Mouse (Mus musculus) small intestine, adult 2 months (tissue): ENCODE measurements around the gene Ephb3. TPM values are rescaled to one million over a fixed set of nuclear protein-coding genes. Genes with fewer than 3 reads are reported as not detected.
"Not testable (repeated sequence)": the region's sequence is repeated elsewhere in the genome, so short reads cannot be mapped to it uniquely, and the experiment has no call there.

ENCODE experiments used
- H3K27ac ChIP-seq: fragments of 200-500 bp; 2 replicates; pipeline ENCODE4 v1.5.1; 2012; ENCODE audit warnings: low read depth, low read length, control low read depth, inconsistent platforms; ENCODE audit not compliant: insufficient read depth
- H3K27me3 ChIP-seq: fragments of 200-500 bp; 2 replicates; pipeline ENCODE4 v1.6.1; 2012; ENCODE audit warnings: mild to moderate bottlenecking, moderate library complexity, low read length, inconsistent platforms; ENCODE audit not compliant: control insufficient read depth, insufficient read depth
- H3K36me3 ChIP-seq: fragments of 200-500 bp; 2 replicates; pipeline ENCODE4 v1.6.1; 2012; ENCODE audit warnings: mild to moderate bottlenecking, low read length, control low read depth, inconsistent platforms; ENCODE audit not compliant: control insufficient read depth, insufficient read depth
- H3K4me1 ChIP-seq: fragments of 200-500 bp; 2 replicates; pipeline ENCODE4 v1.6.1; 2012; ENCODE audit warnings: low read length, inconsistent platforms, mixed read lengths; ENCODE audit not compliant: control insufficient read depth, insufficient read depth, insufficient read length
- H3K4me3 ChIP-seq: fragments of 200-500 bp; 2 replicates; pipeline ENCODE4 v1.5.1; 2012; ENCODE audit warnings: low read depth, mild to moderate bottlenecking, control low read depth, inconsistent platforms, low read length, moderate library complexity
- CTCF ChIP-seq: fragments of 200-500 bp; IDR thresholded peaks from 2 replicates; pipeline ENCODE4 v1.5.1; 2012; ENCODE audit warnings: low read depth, mild to moderate bottlenecking, control low read depth, inconsistent platforms, low read length, moderate library complexity, mixed read lengths; ENCODE audit not compliant: insufficient replicate concordance, insufficient read length; ENCODE audit errors: extremely low read depth
- POLR2A ChIP-seq: fragments of 200-500 bp; IDR thresholded peaks from 2 replicates; pipeline ENCODE4 v1.6.1; 2012; ENCODE audit warnings: low read depth, mild to moderate bottlenecking, control low read depth, inconsistent platforms, low read length, moderate library complexity
- WGBS: fragments of 180-500 bp; shearing (Covaris S2); methylation state at CpG from one replicate; pipeline ENCODE4 v1.1.7; 2018; 5-methylcytosine and 5-hydroxymethylcytosine counted together
- polyA plus RNA-seq: library from polyadenylated mRNA; depleted of rRNA; stranded (reverse); fragments of >200 nt; gene quantifications from 2 replicates; pipeline ENCODE4 v1.2.3, GENCODE M21; 2012; rRNA removed

Gene Ephb3
- polyA plus RNA-seq = 9.3 and 11.3 TPM in 2 replicates

GRCm38 (mm10) chr16:21204367-21205092, at the start of gene Ephb3:
Ephb3 (plus strand) TSS chr16:21204755.
- H3K4me1 ChIP-seq = peaks cover 10% of the 10 kb centered on the region
- peak within 1 kb of the TSS; percentile 1; the same call in 1 of the 2 replicates for H3K27ac ChIP-seq
- TF ChIP-seq POLR2A (peak; percentile 93), CTCF (peak; percentile 90; the same call in 1 of the 2 replicates)
- H3K36me3 ChIP-seq = no peaks in the 10 kb centered on the region
- peak within 1 kb of the TSS; percentile 63 for H3K4me3 ChIP-seq
- no peaks in the 10 kb centered on the region for H3K27me3 ChIP-seq
- 1% methylated on average over 51 of the region's 51 CpGs for WGBS

- H3K36me3 ChIP-seq, H3K27me3 ChIP-seq, H3K27ac ChIP-seq, H3K4me1 ChIP-seq, H3K4me3 ChIP-seq: not testable (repeated sequence)
Observed at GRCm38 (mm10) chr16:21156261-21156660, 48.3 kb upstream of the Ephb3 start.

DNA sequence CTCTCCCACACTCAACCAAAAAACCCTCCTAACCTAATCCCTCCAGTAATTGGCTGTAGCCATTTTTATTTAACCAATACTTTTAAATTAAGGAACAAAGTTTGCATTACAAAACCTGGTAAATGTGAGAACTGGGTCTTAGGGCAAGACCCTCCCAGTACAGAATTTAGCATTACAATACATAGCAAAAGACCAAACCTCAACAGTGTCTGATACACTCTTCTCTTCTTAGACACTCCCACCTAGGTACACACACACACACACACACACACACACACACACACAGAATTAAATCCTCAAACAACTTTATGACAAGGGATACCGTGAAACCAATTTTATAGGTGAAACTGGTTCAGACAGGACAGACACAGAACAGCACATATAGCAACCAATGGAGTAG, 45.3 kb upstream of the Ephb3 start:
- H3K36me3 ChIP-seq, H3K27me3 ChIP-seq, H3K27ac ChIP-seq, H3K4me1 ChIP-seq, H3K4me3 ChIP-seq: not testable (repeated sequence)
- 90% methylated on average over 1 of the region's 1 CpGs for WGBS

- not testable (repeated sequence) for H3K36me3 ChIP-seq, H3K4me1 ChIP-seq, H3K27ac ChIP-seq, H3K27me3 ChIP-seq, H3K4me3 ChIP-seq
- WGBS = 74% methylated on average over 3 of the region's 3 CpGs
Observed at GRCm38 (mm10) chr16:21163423-21163822, 41.1 kb upstream of the Ephb3 start.

DNA sequence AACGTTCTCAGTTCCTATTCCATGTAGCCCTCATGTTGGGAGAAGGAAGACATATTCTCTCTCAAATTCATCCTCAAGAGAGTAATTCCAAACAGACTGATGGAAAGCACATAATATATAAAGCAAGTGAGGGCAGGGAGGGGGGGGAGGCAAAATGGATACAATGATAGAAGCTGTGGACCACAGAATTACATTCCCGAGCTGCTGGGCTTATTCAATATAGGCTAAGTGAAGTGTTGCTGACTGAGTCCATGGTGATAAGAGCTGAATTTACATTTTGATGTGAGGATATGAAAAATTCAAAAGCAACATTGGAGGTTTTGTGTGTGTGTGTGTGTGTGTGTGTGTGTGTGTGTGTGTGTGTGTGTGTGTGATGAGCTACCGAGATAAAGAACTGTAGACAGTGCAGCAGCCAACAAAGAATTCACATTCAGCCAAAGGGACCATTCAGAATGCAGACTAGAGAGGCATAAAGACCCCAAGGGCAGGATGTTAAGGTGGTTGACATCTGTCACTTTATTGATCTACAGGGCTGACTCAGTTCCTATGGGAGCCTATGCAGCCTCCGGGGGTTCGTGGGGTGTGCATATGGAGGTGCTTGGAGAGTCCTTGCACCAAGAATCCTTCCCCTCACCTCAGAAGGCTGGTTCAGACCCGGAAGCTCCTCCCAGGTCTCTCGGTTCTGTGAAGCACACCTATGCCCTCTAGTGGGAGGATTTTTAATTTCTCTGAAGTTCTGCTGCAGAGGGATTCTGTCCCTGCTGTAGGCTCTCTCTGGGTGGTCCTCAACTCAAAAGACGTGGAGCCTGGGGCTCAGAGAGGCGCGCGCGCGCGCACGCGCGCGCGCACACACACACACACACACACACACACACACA, 39.0 kb upstream of the Ephb3 start:
- H3K27ac ChIP-seq, H3K27me3 ChIP-seq, H3K36me3 ChIP-seq, H3K4me1 ChIP-seq, H3K4me3 ChIP-seq: not testable (repeated sequence)
- 17% methylated on average over 17 of the region's 19 CpGs for WGBS

DNA sequence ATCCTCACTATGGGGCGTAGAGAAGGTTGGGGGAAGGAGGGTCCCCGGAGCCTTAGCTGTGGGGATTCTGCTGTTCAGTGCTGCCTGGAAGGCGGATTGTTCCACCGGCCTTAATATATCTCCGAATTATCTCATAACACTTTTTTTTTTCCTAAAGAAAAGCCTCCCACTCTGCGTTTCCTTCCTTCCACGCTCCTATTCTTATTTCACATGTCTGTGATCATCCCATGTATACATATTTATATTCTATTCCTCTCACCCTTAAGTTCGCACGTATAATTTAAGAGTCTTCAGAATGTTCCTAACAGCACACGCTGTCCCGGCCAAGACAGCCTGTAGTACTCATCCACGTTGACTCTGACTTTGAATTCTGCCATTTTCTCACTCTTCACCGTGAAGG, 35.8 kb upstream of the Ephb3 start:
- no peak overlapping the region for H3K27ac ChIP-seq
- no peaks in the 10 kb centered on the region for H3K4me1 ChIP-seq
- WGBS = 91% methylated on average over 13 of the region's 13 CpGs
- H3K4me3 ChIP-seq = no peak overlapping the region
- H3K27me3 ChIP-seq = no peaks in the 10 kb centered on the region
- TF ChIP-seq POLR2A (no peak), CTCF (no peak)
- no peaks in the 10 kb centered on the region for H3K36me3 ChIP-seq

- Histone ChIP-seq H3K27ac (no peak overlapping the region), H3K27me3 (no peaks in the 10 kb centered on the region), H3K36me3 (no peaks in the 10 kb centered on the region), H3K4me3 (no peak overlapping the region), H3K4me1 (no peaks in the 10 kb centered on the region)
- TF ChIP-seq POLR2A (no peak), CTCF (no peak)
- no CpG with 5 or more reads among the region's 1 CpGs for WGBS
Observed at GRCm38 (mm10) chr16:21175236-21175635, 29.3 kb upstream of the Ephb3 start.

GRCm38 (mm10) chr16:21182108-21182507, 22.4 kb upstream of the Ephb3 start:
- Histone ChIP-seq H3K27me3 (no peaks in the 10 kb centered on the region), H3K27ac (no peak overlapping the region), H3K4me1 (no peaks in the 10 kb centered on the region), H3K36me3 (no peaks in the 10 kb centered on the region), H3K4me3 (no peak overlapping the region)
- TF ChIP-seq POLR2A = no peak
- no peak for TF ChIP-seq CTCF
- WGBS = 55% methylated on average over 1 of the region's 1 CpGs
